Mouse (Mus musculus): Measurements from ENCODE around the gene Usp24. TPM values are rescaled to one million over a fixed set of nuclear protein-coding genes. Genes with fewer than 3 reads are reported as not detected.

Usp24 gene
- polyA plus RNA-seq, 1 experiment from 2014 or later, result 28.4 TPM

- CTCF ChIA-PET, result no interaction called here
- no peak for DNase-seq (ENCODE audit: low read depth, low spot score)
- TF ChIP-seq CTCF (IDR thresholded peaks at IDR 0.05), result no peak
- in situ Hi-C loops (cut with MboI; ENCODE audit: low pct_unique_long_range_greater_than_20kb), result no loop called here
- POLR2A ChIA-PET, result no interaction called here
- no peaks in the 10 kb centered on the region for H3K27me3 ChIP-seq
- no peak for ATAC-seq
These were observed 138.5 kb downstream of the Usp24 start for GRCm38 (mm10) chr4:106454541-106454940.

DNA sequence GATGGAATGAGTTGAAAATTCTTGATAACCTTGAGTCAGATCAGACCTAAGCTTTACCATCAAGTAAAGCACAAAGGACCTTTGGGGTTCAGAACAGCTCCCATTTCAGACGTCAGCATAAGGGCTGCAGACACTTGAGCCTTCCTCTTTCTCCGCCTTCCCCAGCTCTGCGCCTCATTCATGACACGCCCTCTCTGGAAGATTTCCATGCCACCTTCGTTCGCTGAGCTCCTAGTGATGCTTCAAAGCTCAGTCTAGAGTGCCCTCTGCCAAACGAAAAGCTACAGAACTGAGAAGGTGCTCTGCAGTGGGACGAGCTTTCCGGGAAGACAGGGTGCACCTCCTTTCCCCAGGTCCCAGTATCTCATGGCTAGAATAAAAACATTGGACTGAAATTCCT is 146.0 kb downstream of the Usp24 start:
- ATAC-seq, result no peak
- ChIA-PET CTCF (interaction anchor here (0.6 to 2.5 kb wide), 2 partner anchors 10 to 18 kb away, joined by 3 to 10 read pairs; no protein-coding TSS in a partner anchor), POLR2A (interaction anchor here (0.7 to 0.9 kb wide), 2 partner anchors 30 to 51 kb away, joined by 3 read pairs; no protein-coding TSS in a partner anchor)
- DNase-seq (ENCODE audit: low read depth, low spot score), result no peak
- H3K27me3 ChIP-seq, result no peaks in the 10 kb centered on the region
- no peak for TF ChIP-seq CTCF (IDR thresholded peaks at IDR 0.05)
- in situ Hi-C loops (cut with MboI; ENCODE audit: low pct_unique_long_range_greater_than_20kb), result no loop called here

DNA sequence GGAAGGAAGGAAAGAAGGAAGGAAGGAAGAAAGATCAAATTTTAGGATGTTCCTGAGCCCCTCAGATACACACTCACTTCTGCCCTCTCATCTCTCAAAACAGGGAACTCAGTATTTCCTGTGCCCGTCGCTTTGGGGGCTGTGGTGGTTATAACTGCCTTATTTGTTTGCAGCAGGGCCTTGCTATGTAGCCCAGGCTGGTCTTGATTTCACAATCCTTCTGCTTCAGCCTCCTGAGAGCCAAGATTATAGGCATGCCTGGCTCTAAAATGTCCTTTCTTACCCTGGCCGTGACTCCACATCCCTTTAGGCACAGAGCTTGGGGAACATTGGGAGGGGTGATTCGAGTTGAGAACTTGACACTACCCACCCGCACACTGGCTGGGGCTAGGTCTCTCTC is 146.5 kb downstream of the Usp24 start:
- in situ Hi-C loops (cut with MboI; ENCODE audit: low pct_unique_long_range_greater_than_20kb), result no loop called here
- ATAC-seq, result no peak

DNA sequence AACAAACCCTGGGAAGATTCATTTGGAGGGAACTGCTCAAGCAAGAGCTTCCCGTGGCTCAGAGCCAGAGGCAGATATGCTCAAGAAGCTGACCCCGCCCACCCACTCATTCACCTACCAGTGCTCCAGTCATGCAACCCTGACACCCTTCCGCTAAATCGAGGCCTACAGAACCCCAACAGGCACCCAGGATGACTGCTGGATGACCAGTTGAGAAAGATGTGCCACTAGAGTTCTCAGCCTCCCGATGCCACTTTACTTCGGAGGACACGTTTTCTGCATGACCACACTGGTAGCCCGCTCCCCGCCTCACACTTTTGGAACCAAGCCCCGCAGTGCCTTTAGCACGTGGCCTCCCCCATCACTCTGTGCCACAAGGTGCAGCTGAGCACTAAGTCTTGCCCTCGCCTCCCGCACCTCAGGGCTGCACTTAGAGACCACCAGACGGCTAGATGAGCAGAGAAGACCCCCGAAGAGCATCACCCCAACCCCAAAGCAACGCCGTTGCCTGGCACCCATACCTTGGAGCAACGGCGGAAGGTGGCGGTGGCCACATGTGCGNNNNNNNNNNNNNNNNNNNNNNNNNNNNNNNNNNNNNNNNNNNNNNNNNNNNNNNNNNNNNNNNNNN is 147.3 kb downstream of the Usp24 start:
- in situ Hi-C loops (cut with MboI; ENCODE audit: low pct_unique_long_range_greater_than_20kb), result no loop called here
- no peak for DNase-seq (ENCODE audit: low read depth, low spot score)
- H3K27me3 ChIP-seq, result no peaks in the 10 kb centered on the region
- CTCF ChIA-PET, result interaction anchor here (0.9 kb wide), 1 partner anchor 10 kb away, joined by 3 read pairs; no protein-coding TSS in a partner anchor
- POLR2A ChIA-PET, result interaction anchor here (0.5 kb wide), 1 partner anchor 130 kb away, joined by 3 read pairs; no protein-coding TSS in a partner anchor
- no peak for ATAC-seq
- TF ChIP-seq CTCF (IDR thresholded peaks at IDR 0.05), result no peak

More for the DNA sequence above, 146.5 kb downstream of the Usp24 start:
- ChIA-PET CTCF (interaction anchor here (0.9 to 2.5 kb wide), 2 partner anchors 10 kb away, joined by 3 to 10 read pairs; no protein-coding TSS in a partner anchor), POLR2A (interaction anchor here (0.5 to 0.7 kb wide), 2 partner anchors 52 to 130 kb away, joined by 3 read pairs; no protein-coding TSS in a partner anchor)
- no peaks in the 10 kb centered on the region for H3K27me3 ChIP-seq
- no peak for DNase-seq (ENCODE audit: low read depth, low spot score)
- TF ChIP-seq CTCF (IDR thresholded peaks at IDR 0.05), result no peak

DNA sequence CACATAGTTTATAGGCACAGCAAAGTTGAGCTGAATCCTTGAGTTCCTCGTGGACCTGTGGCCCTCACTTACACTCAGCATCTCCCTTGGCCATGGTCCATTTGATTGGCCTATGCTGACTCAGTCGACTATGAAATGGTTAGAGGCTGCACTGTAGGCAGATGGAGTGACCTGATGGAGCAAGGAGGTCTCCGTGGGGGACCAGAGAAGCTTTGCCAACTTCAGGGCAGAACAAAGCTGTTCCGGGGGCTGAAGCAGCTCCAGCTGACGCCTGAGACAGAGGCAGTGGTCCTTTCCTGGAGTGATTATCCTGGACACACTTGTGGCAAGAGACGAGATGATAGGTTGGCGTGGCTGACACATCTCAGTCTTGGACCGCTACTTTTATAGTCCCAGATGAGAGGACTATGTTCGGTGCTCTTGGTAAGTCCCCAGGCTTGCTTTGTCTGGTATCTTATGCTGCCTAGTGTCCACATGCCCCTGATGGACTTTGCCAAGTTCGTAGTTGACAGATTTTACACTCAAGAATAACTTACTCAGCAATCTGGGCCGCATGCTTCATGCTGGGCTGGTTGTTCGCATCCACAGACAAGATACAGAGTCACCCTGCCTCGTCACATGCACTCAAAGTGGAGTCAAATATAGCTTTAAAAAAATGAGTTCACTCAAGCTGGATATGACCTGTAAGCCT is 151.6 kb downstream of the Usp24 start:
- no peak for TF ChIP-seq CTCF (IDR thresholded peaks at IDR 0.05)
- DNase-seq (ENCODE audit: low read depth, low spot score), result no peak
- ChIA-PET POLR2A (no interaction called here), CTCF (interaction anchor here (1.1 kb wide), 1 partner anchor 62 kb away, joined by 7 read pairs; no protein-coding TSS in a partner anchor)
- in situ Hi-C loops (cut with MboI; ENCODE audit: low pct_unique_long_range_greater_than_20kb), result no loop called here
- H3K27me3 ChIP-seq, result no peaks in the 10 kb centered on the region
- no peak for ATAC-seq

- in situ Hi-C loops (cut with MboI; ENCODE audit: low pct_unique_long_range_greater_than_20kb), result loop anchor here (5.0 kb wide), 1 partner anchor 236 kb away; no protein-coding TSS in a partner anchor
- POLR2A ChIA-PET, result no interaction called here
- CTCF ChIA-PET, result interaction anchor here (8.1 kb wide), 1 partner anchor 57 kb away, joined by 127 read pairs; no protein-coding TSS in a partner anchor
- no peak for ATAC-seq
- H3K27me3 ChIP-seq, result no peaks in the 10 kb centered on the region
- no peak for DNase-seq (ENCODE audit: low read depth, low spot score)
- no peak for TF ChIP-seq CTCF (IDR thresholded peaks at IDR 0.05)
These were observed 154.9 kb downstream of the Usp24 start for GRCm38 (mm10) chr4:106470921-106471320.

- DNase-seq (ENCODE audit: low read depth, low spot score), result peak; percentile 56
- POLR2A ChIA-PET, result no interaction called here
- H3K27me3 ChIP-seq, result no peaks in the 10 kb centered on the region
- peak; percentile 39 for ATAC-seq
- in situ Hi-C loops (cut with MboI; ENCODE audit: low pct_unique_long_range_greater_than_20kb), result loop anchor here (5.0 kb wide), 1 partner anchor 235 kb away; no protein-coding TSS in a partner anchor
- TF ChIP-seq CTCF (IDR thresholded peaks at IDR 0.05), result peak; percentile 77
- CTCF ChIA-PET, result interaction anchor here (0.6 to 8.1 kb wide), 18 partner anchors 9 to 73 kb away, joined by 3 to 127 read pairs (median 3); no protein-coding TSS in a partner anchor
These were observed 156.3 kb downstream of the Usp24 start for GRCm38 (mm10) chr4:106472335-106472734.

GRCm38 (mm10) chr4:106474241-106474640 is 158.2 kb downstream of the Usp24 start:
- no peak for TF ChIP-seq CTCF (IDR thresholded peaks at IDR 0.05)
- CTCF ChIA-PET, result interaction anchor here (0.6 to 8.1 kb wide), 12 partner anchors 10 to 60 kb away, joined by 3 to 127 read pairs (median 4); no protein-coding TSS in a partner anchor
- POLR2A ChIA-PET, result interaction anchor here (1.3 kb wide), 1 partner anchor 54 kb away, joined by 4 read pairs; no protein-coding TSS in a partner anchor
- no peak for DNase-seq (ENCODE audit: low read depth, low spot score)
- ATAC-seq, result no peak
- no peaks in the 10 kb centered on the region for H3K27me3 ChIP-seq
- in situ Hi-C loops (cut with MboI; ENCODE audit: low pct_unique_long_range_greater_than_20kb), result loop anchor here (5.0 kb wide), 1 partner anchor 233 kb away; no protein-coding TSS in a partner anchor

DNA sequence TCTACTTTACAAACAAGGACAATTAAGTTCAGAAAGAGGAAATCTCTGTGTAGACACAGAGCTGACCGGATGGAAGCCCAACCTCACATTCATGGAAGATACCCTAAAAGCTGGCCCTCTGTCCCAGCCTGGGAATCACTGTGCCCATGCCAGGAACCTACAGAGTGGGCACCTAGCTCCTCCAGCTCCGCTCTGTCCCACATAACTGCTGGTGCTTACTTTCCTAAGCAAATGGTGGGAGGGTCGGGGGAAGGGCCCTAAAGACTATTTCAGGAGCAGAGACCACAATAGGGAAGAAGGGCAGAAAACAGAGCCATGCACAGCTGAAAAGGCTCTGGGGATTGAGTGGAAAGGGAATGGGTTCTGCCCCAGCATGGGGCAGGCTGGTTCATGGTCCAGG is 164.5 kb downstream of the Usp24 start:
- ATAC-seq, result no peak
- TF ChIP-seq CTCF (IDR thresholded peaks at IDR 0.05), result no peak
- in situ Hi-C loops (cut with MboI; ENCODE audit: low pct_unique_long_range_greater_than_20kb), result no loop called here
- ChIA-PET CTCF (interaction anchor here (1.6 to 3.8 kb wide), 3 partner anchors 15 to 49 kb away, joined by 4 to 18 read pairs (median 5); no protein-coding TSS in a partner anchor), POLR2A (interaction anchor here (0.9 to 2.1 kb wide), 4 partner anchors 8 to 47 kb away, joined by 3 to 5 read pairs (median 4); no protein-coding TSS in a partner anchor)
- no peaks in the 10 kb centered on the region for H3K27me3 ChIP-seq
- no peak for DNase-seq (ENCODE audit: low read depth, low spot score)

DNA sequence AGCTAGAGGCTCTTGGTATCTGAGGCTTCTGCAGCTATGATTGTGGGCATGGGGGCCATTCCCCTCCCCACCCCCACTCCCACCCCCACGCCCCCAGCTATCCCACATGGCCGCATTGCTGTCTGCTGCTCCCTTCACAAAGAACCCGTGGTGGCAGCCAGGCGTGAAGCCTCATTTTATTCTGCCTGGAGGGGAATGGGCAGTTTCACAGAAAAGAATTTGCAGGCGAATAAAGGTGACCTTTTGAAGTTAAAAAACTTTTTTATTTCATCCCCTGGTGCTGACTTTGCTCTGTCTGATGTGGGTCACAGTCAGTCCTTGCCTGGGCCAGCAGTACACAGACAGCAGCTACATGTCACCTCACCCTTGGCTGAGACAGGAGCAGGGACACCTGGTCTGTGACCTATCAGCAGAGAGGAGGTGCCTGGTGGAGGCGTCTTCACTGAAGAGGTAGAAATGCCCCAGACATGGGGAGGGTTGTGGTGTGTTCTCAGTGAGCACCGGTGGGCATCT is 167.3 kb downstream of the Usp24 start:
- CTCF ChIA-PET, result interaction anchor here (1.4 kb wide), 1 partner anchor 9 kb away, joined by 4 read pairs; no protein-coding TSS in a partner anchor
- DNase-seq (ENCODE audit: low read depth, low spot score) (no peak), ATAC-seq (no peak)
- POLR2A ChIA-PET, result no interaction called here
- in situ Hi-C loops (cut with MboI; ENCODE audit: low pct_unique_long_range_greater_than_20kb), result no loop called here
- TF ChIP-seq CTCF (IDR thresholded peaks at IDR 0.05), result no peak
- H3K27me3 ChIP-seq, result no peaks in the 10 kb centered on the region

All from Patski (cell line).